Mouse (Mus musculus) kidney, embryonic 15.5 days (tissue): ENCODE data around the gene Nedd9. TPM values are rescaled to one million over a fixed set of nuclear protein-coding genes. Genes with fewer than 3 reads are reported as not detected.
A peak's percentile ranks its signal among the peaks of the same experiment; 100 is the strongest.

Experiments used
- ATAC-seq: fragments of 200-750 bp; cut with Nextera tagmentation; replicated peaks from 2 replicates; pipeline ENCODE4 v1.8.0; 2017; ENCODE audit warnings: moderate TSS enrichment; ENCODE audit not compliant: low FRiP score
- H3K27ac ChIP-seq: fragments of 300-500 bp; sonication (generic); 2 replicates; pipeline ENCODE4 v1.5.1; 2015; ENCODE audit warnings: mild to moderate bottlenecking, inconsistent platforms
- H3K27me3 ChIP-seq: fragments of 300-500 bp; sonication (generic); 2 replicates; pipeline ENCODE4 v1.6.1; 2015; ENCODE audit warnings: inconsistent platforms
- H3K36me3 ChIP-seq: fragments of 300-500 bp; sonication (generic); 2 replicates; pipeline ENCODE4 v1.6.1; 2015; ENCODE audit warnings: inconsistent platforms
- H3K4me1 ChIP-seq: fragments of 300-500 bp; sonication (generic); 2 replicates; pipeline ENCODE4 v1.6.1; 2015; ENCODE audit warnings: inconsistent platforms
- H3K4me2 ChIP-seq: fragments of 300-500 bp; sonication (generic); 2 replicates; pipeline ENCODE4 v1.6.1; 2015; ENCODE audit warnings: moderate library complexity, mild to moderate bottlenecking, inconsistent platforms
- H3K4me3 ChIP-seq: fragments of 300-500 bp; sonication (generic); replicated peaks from 2 replicates; pipeline ENCODE4 v1.5.1; 2015; ENCODE audit warnings: mild to moderate bottlenecking, inconsistent platforms
- H3K9ac ChIP-seq: fragments of 300-500 bp; sonication (generic); 2 replicates; pipeline ENCODE4 v1.6.1; 2015; ENCODE audit warnings: mild to moderate bottlenecking, inconsistent platforms
- H3K9me3 ChIP-seq: fragments of 300-500 bp; sonication (generic); replicated peaks from 2 replicates; pipeline ENCODE4 v1.6.1; 2016; ENCODE audit warnings: inconsistent platforms
- WGBS: fragments of 180-500 bp; shearing (Covaris S2); methylation state at CpG from one replicate; pipeline ENCODE4 v1.1.7; 2015; ENCODE audit warnings: mixed read lengths; 5-methylcytosine and 5-hydroxymethylcytosine counted together
- polyA plus RNA-seq: library from polyadenylated mRNA; unstranded; fragments of >200 nt; fragmentation: Nextera tagmentation; extraction: Ambion mirVana; gene quantifications from 2 replicates; pipeline ENCODE4 v1.2.1, GENCODE M21; 2015

The Nedd9 gene
- polyA plus RNA-seq, 1 experiment from 2014 or later: 23.8 TPM

GRCm38 (mm10) chr13:41489705-41490275, 2.6 kb upstream of the Nedd9 start:
- Histone ChIP-seq H3K4me3 (no peak overlapping the region), H3K4me1 (peaks cover 13% of the 10 kb centered on the region), H3K4me2 (no peak overlapping the region), H3K27ac (no peak overlapping the region), H3K36me3 (no peaks in the 10 kb centered on the region), H3K9ac (no peak overlapping the region), H3K9me3 (no peaks in the 10 kb centered on the region), H3K27me3 (no peaks in the 10 kb centered on the region)
- 38% methylated on average over 9 of the region's 9 CpGs for WGBS
- no peak for ATAC-seq

- no peak for ATAC-seq
- no peak overlapping the region for H3K4me3 ChIP-seq
- peaks cover 13% of the 10 kb centered on the region for H3K4me1 ChIP-seq
- H3K36me3 ChIP-seq: no peaks in the 10 kb centered on the region
- no peak overlapping the region for H3K27ac ChIP-seq
- no peak overlapping the region for H3K4me2 ChIP-seq
- H3K9ac ChIP-seq: no peak overlapping the region
- H3K9me3 ChIP-seq: no peaks in the 10 kb centered on the region
- WGBS: 77% methylated on average over 2 of the region's 2 CpGs
- H3K27me3 ChIP-seq: no peaks in the 10 kb centered on the region
Observed at GRCm38 (mm10) chr13:41487409-41487743, 214 bp upstream of the Nedd9 start.

- WGBS: 91% methylated on average over 7 of the region's 7 CpGs
- Histone ChIP-seq H3K4me2 (no peak overlapping the region), H3K4me1 (peaks cover 4% of the 10 kb centered on the region), H3K9ac (no peak overlapping the region), H3K9me3 (no peaks in the 10 kb centered on the region), H3K27ac (no peak overlapping the region), H3K4me3 (no peak overlapping the region), H3K27me3 (no peaks in the 10 kb centered on the region), H3K36me3 (no peaks in the 10 kb centered on the region)
- ATAC-seq: no peak
Observed at GRCm38 (mm10) chr13:41483966-41484365, 3.2 kb downstream of the Nedd9 start.

GRCm38 (mm10) chr13:41482408-41483011, 4.7 kb downstream of the Nedd9 start:
- no peak for ATAC-seq
- 80% methylated on average over 3 of the region's 3 CpGs for WGBS
- H3K4me2 ChIP-seq: no peak overlapping the region

GRCm38 (mm10) chr13:41479737-41480435, 7.3 kb downstream of the Nedd9 start:
- Histone ChIP-seq H3K27ac (no peak overlapping the region), H3K4me1 (no peaks in the 10 kb centered on the region), H3K9ac (no peak overlapping the region), H3K9me3 (no peaks in the 10 kb centered on the region), H3K27me3 (no peaks in the 10 kb centered on the region), H3K36me3 (no peaks in the 10 kb centered on the region), H3K4me3 (no peak overlapping the region), H3K4me2 (no peak overlapping the region)
- WGBS: 64% methylated on average over 12 of the region's 15 CpGs
- ATAC-seq: no peak

More at GRCm38 (mm10) chr13:41482408-41483011, 4.7 kb downstream of the Nedd9 start:
- no peak overlapping the region for H3K27ac ChIP-seq
- no peak overlapping the region for H3K9ac ChIP-seq
- H3K27me3 ChIP-seq: no peaks in the 10 kb centered on the region
- peaks cover 4% of the 10 kb centered on the region for H3K4me1 ChIP-seq
- no peaks in the 10 kb centered on the region for H3K36me3 ChIP-seq
- H3K9me3 ChIP-seq: no peaks in the 10 kb centered on the region
- no peak overlapping the region for H3K4me3 ChIP-seq

- Histone ChIP-seq H3K4me1 (no peaks in the 10 kb centered on the region), H3K4me2 (no peak overlapping the region), H3K27ac (0 out of 2 replicates have a peak overlapping the region, but pooled peaks have one; percentile 9), H3K9ac (no peak overlapping the region), H3K36me3 (no peaks in the 10 kb centered on the region), H3K27me3 (no peaks in the 10 kb centered on the region), H3K9me3 (no peaks in the 10 kb centered on the region), H3K4me3 (no peak overlapping the region)
- ATAC-seq: no peak
- 68% methylated on average over 4 of the region's 4 CpGs for WGBS
Observed at GRCm38 (mm10) chr13:41476216-41476615, 10.9 kb downstream of the Nedd9 start.

GRCm38 (mm10) chr13:41474365-41474764, 12.8 kb downstream of the Nedd9 start:
- no peak overlapping the region for H3K4me2 ChIP-seq
- H3K27me3 ChIP-seq: no peaks in the 10 kb centered on the region
- H3K4me3 ChIP-seq: no peak overlapping the region
- WGBS: 82% methylated on average over 5 of the region's 5 CpGs
- no peak overlapping the region for H3K27ac ChIP-seq
- ATAC-seq: no peak
- no peaks in the 10 kb centered on the region for H3K9me3 ChIP-seq
- no peaks in the 10 kb centered on the region for H3K4me1 ChIP-seq
- H3K9ac ChIP-seq: no peak overlapping the region
- no peaks in the 10 kb centered on the region for H3K36me3 ChIP-seq

GRCm38 (mm10) chr13:41473504-41473903, 13.7 kb downstream of the Nedd9 start:
- no peaks in the 10 kb centered on the region for H3K27me3 ChIP-seq
- H3K9ac ChIP-seq: no peak overlapping the region
- H3K27ac ChIP-seq: no peak overlapping the region
- 82% methylated on average over 4 of the region's 4 CpGs for WGBS
- no peak for ATAC-seq
- H3K9me3 ChIP-seq: no peaks in the 10 kb centered on the region
- no peaks in the 10 kb centered on the region for H3K36me3 ChIP-seq
- H3K4me1 ChIP-seq: no peaks in the 10 kb centered on the region
- H3K4me2 ChIP-seq: no peak overlapping the region
- H3K4me3 ChIP-seq: no peak overlapping the region

- Histone ChIP-seq H3K27ac (no peak overlapping the region), H3K4me2 (no peak overlapping the region), H3K9me3 (no peaks in the 10 kb centered on the region), H3K4me1 (no peaks in the 10 kb centered on the region), H3K9ac (no peak overlapping the region), H3K36me3 (no peaks in the 10 kb centered on the region), H3K4me3 (no peak overlapping the region), H3K27me3 (no peaks in the 10 kb centered on the region)
- ATAC-seq: no peak
- 67% methylated on average over 5 of the region's 5 CpGs for WGBS
Observed at GRCm38 (mm10) chr13:41472878-41473424, 14.2 kb downstream of the Nedd9 start.

GRCm38 (mm10) chr13:41468277-41468676, 18.9 kb downstream of the Nedd9 start:
- H3K9me3 ChIP-seq: no peaks in the 10 kb centered on the region
- no peak overlapping the region for H3K4me2 ChIP-seq
- no peaks in the 10 kb centered on the region for H3K36me3 ChIP-seq
- ATAC-seq: no peak
- 69% methylated on average over 5 of the region's 5 CpGs for WGBS
- H3K9ac ChIP-seq: no peak overlapping the region
- peaks cover 8% of the 10 kb centered on the region; the same call in 1 of the 2 replicates for H3K4me1 ChIP-seq
- no peak overlapping the region for H3K4me3 ChIP-seq
- H3K27ac ChIP-seq: no peak overlapping the region
- no peaks in the 10 kb centered on the region for H3K27me3 ChIP-seq

- H3K4me3 ChIP-seq: no peak overlapping the region
- no peaks in the 10 kb centered on the region for H3K9me3 ChIP-seq
- H3K27me3 ChIP-seq: no peaks in the 10 kb centered on the region
- H3K27ac ChIP-seq: peak overlapping the region; percentile 79
- WGBS: 40% methylated on average over 2 of the region's 2 CpGs
- H3K9ac ChIP-seq: no peak overlapping the region
- no peak overlapping the region for H3K4me2 ChIP-seq
- H3K36me3 ChIP-seq: no peaks in the 10 kb centered on the region
- ATAC-seq: peak; percentile 76
- peaks cover 8% of the 10 kb centered on the region; the same call in 1 of the 2 replicates for H3K4me1 ChIP-seq
Observed at GRCm38 (mm10) chr13:41467036-41467435, 20.1 kb downstream of the Nedd9 start.

- no peak overlapping the region for H3K9ac ChIP-seq
- 0 out of 2 replicates have a peak, but pooled peaks have one; percentile 43 for ATAC-seq
- H3K4me3 ChIP-seq: no peak overlapping the region
- 63% methylated on average over 4 of the region's 4 CpGs for WGBS
- peaks cover 8% of the 10 kb centered on the region; the same call in 1 of the 2 replicates for H3K4me1 ChIP-seq
- H3K4me2 ChIP-seq: no peak overlapping the region
- peak overlapping the region; percentile 79 for H3K27ac ChIP-seq
- H3K36me3 ChIP-seq: no peaks in the 10 kb centered on the region
- no peaks in the 10 kb centered on the region for H3K27me3 ChIP-seq
- H3K9me3 ChIP-seq: no peaks in the 10 kb centered on the region
Observed at GRCm38 (mm10) chr13:41466616-41467015, 20.5 kb downstream of the Nedd9 start.
